Mouse (Mus musculus): Measurements from ENCODE around the gene Dnm2.

Gene Dnm2

GRCm38 (mm10) chr9:21424631-21425555, at the start of gene Dnm2:
Gene Dnm2 (plus strand): TSS chr9:21424908.
- DNase-seq = peak; percentile 97 to 98

- DNase-seq = peak; percentile 34 to 36
Measured at GRCm38 (mm10) chr9:21379195-21379594, 45.5 kb upstream of the Dnm2 start.

GRCm38 (mm10) chr9:21380868-21381267, 43.8 kb upstream of the Dnm2 start:
- no peak for DNase-seq

GRCm38 (mm10) chr9:21383966-21384365, 40.7 kb upstream of the Dnm2 start:
- DNase-seq = no peak

GRCm38 (mm10) chr9:21392646-21393175, 32.0 kb upstream of the Dnm2 start:
- DNase-seq = no peak

- DNase-seq = no peak
Measured at GRCm38 (mm10) chr9:21395692-21396091, 29.0 kb upstream of the Dnm2 start.

GRCm38 (mm10) chr9:21397170-21397569, 27.5 kb upstream of the Dnm2 start:
- no peak for DNase-seq

GRCm38 (mm10) chr9:21401042-21401441, 23.7 kb upstream of the Dnm2 start:
- no peak for DNase-seq

GRCm38 (mm10) chr9:21402764-21403253, 21.9 kb upstream of the Dnm2 start:
- no peak for DNase-seq

- DNase-seq = no peak
Measured at GRCm38 (mm10) chr9:21403745-21404144, 21.0 kb upstream of the Dnm2 start.

- DNase-seq = no peak
Measured at GRCm38 (mm10) chr9:21405525-21405924, 19.2 kb upstream of the Dnm2 start.

GRCm38 (mm10) chr9:21407951-21408350, 16.8 kb upstream of the Dnm2 start:
- no peak for DNase-seq

- DNase-seq = no peak
Measured at GRCm38 (mm10) chr9:21408624-21409023, 16.1 kb upstream of the Dnm2 start.

GRCm38 (mm10) chr9:21409592-21410317, 15.0 kb upstream of the Dnm2 start:
- DNase-seq = peak; percentile 91

GRCm38 (mm10) chr9:21411669-21412550, 12.8 kb upstream of the Dnm2 start, which contains the start of gene Qtrt1:
Gene Qtrt1 (plus strand): TSS chr9:21411837.
- DNase-seq = peak; percentile 82 to 85

GRCm38 (mm10) chr9:21417866-21418265, 6.8 kb upstream of the Dnm2 start:
- no peak for DNase-seq

- DNase-seq = no peak
Measured at GRCm38 (mm10) chr9:21419646-21420045, 5.1 kb upstream of the Dnm2 start.

- DNase-seq = no peak
Measured at GRCm38 (mm10) chr9:21425556-21425945, 843 bp downstream of the Dnm2 start.

GRCm38 (mm10) chr9:21426013-21426412, 1.3 kb downstream of the Dnm2 start:
- DNase-seq = no peak

- DNase-seq = no peak
Measured at GRCm38 (mm10) chr9:21426525-21426924, 1.8 kb downstream of the Dnm2 start.

GRCm38 (mm10) chr9:21427773-21428172, 3.1 kb downstream of the Dnm2 start:
- no peak for DNase-seq

- no peak for DNase-seq
Measured at GRCm38 (mm10) chr9:21428178-21428577, 3.5 kb downstream of the Dnm2 start.

Data from B cell, adult 2 months (primary cell).